Mouse (Mus musculus) v-Abl transformed pro-B cells (cell line): Measurements from ENCODE around the gene Ripor2.
"Not testable (repeated sequence)": the region's sequence is repeated elsewhere in the genome, so short reads cannot be mapped to it uniquely, and the experiment has no call there.

Experiments
- in situ Hi-C, 2 experiments: fragments of 400-800 bp; cut with MboI; formaldehyde crosslinking; loops; one replicate each; pipeline ENCODE4 v1.15.1; 2025; ENCODE audit not compliant: unreplicated experiment in 2 of 2

Gene Ripor2

GRCm38 (mm10) chr13:24750807-24751206 is 168.8 kb downstream of the Ripor2 start:
- in situ Hi-C loops: no loop called here

- in situ Hi-C loops: no loop called here
These were observed 169.4 kb downstream of the Ripor2 start for GRCm38 (mm10) chr13:24751396-24751795.

- in situ Hi-C loops: no loop called here
These were observed 174.8 kb downstream of the Ripor2 start for GRCm38 (mm10) chr13:24756756-24757155.

- in situ Hi-C loops: no loop called here
These were observed 176.0 kb downstream of the Ripor2 start for GRCm38 (mm10) chr13:24757820-24758564.

GRCm38 (mm10) chr13:24759451-24759850 is 177.5 kb downstream of the Ripor2 start:
- in situ Hi-C loops: no loop called here

GRCm38 (mm10) chr13:24760351-24760870 is 178.4 kb downstream of the Ripor2 start:
- in situ Hi-C loops: no loop called here

- in situ Hi-C loops: no loop called here
These were observed 179.1 kb downstream of the Ripor2 start for GRCm38 (mm10) chr13:24761083-24761402.

GRCm38 (mm10) chr13:24761403-24762227 is 179.6 kb downstream of the Ripor2 start, which contains the start of gene Gmnn:
Gmnn (minus strand) TSS chr13:24761923.
- in situ Hi-C loops: no loop called here

GRCm38 (mm10) chr13:24762254-24762653 is 180.3 kb downstream of the Ripor2 start:
- in situ Hi-C loops: no loop called here

GRCm38 (mm10) chr13:24767809-24768208 is 185.8 kb downstream of the Ripor2 start:
- in situ Hi-C loops: not testable (repeated sequence)

GRCm38 (mm10) chr13:24771482-24771881 is 189.5 kb downstream of the Ripor2 start:
- in situ Hi-C loops: not testable (repeated sequence)

- in situ Hi-C loops: loop anchor here in 1 of 2 experiments (5.0 to 25.0 kb wide), 2 partner anchors 294 to 439 kb away; partner anchors contain the start of gene Cmah
These were observed 194.3 kb downstream of the Ripor2 start for GRCm38 (mm10) chr13:24776146-24776844.

GRCm38 (mm10) chr13:24778026-24778425 is 196.0 kb downstream of the Ripor2 start:
- in situ Hi-C loops: loop anchor here in 1 of 2 experiments (5.0 to 25.0 kb wide), 2 partner anchors 296 to 441 kb away; partner anchors contain the start of gene Cmah

GRCm38 (mm10) chr13:24778706-24779380 is 196.9 kb downstream of the Ripor2 start:
- in situ Hi-C loops: loop anchor here in 1 of 2 experiments (5.0 to 25.0 kb wide), 2 partner anchors 297 to 442 kb away; partner anchors contain the start of gene Cmah

- in situ Hi-C loops: loop anchor here in 1 of 2 experiments (25.0 kb wide), 1 partner anchor 445 kb away; the partner anchor contains the start of gene Cmah
These were observed 199.9 kb downstream of the Ripor2 start for GRCm38 (mm10) chr13:24781916-24782315.
